Mouse (Mus musculus): ENCODE results near the gene Hist2h2ab. TPM values are rescaled to one million over a fixed set of nuclear protein-coding genes. Genes with fewer than 3 reads are reported as not detected.

Hist2h2ab gene
- polyA plus RNA-seq, 1 experiment from 2014 or later = 1.3 TPM

- peaks cover 24% of the 10 kb centered on the region for H3K4me1 ChIP-seq (replicated peaks; ENCODE audit: control insufficient read depth, insufficient read depth, low read length)
- 84% methylated on average over 4 of the region's 4 CpGs for WGBS
- no peak for ATAC-seq (ENCODE audit: low read depth)
Observed at GRCm38 (mm10) chr3:96178427-96178826, 41.2 kb upstream of the Hist2h2ab start.

GRCm38 (mm10) chr3:96178902-96179301 lies 40.8 kb upstream of the Hist2h2ab start:
- H3K4me2 ChIP-seq (ENCODE audit: low read depth, low read length) = no peak overlapping the region
- H3K27me3 ChIP-seq (ENCODE audit: control insufficient read depth, insufficient read depth, low read depth, low read length) = no peaks in the 10 kb centered on the region
- H3K4me3 ChIP-seq (ENCODE audit: low read length) = no peak overlapping the region
- H3K36me3 ChIP-seq (ENCODE audit: control insufficient read depth, insufficient read depth, low read length) = peaks cover 36% of the 10 kb centered on the region
- peaks cover 23% of the 10 kb centered on the region for H3K4me1 ChIP-seq (replicated peaks; ENCODE audit: control insufficient read depth, insufficient read depth, low read length)
- no peaks in the 10 kb centered on the region for H3K9me3 ChIP-seq (ENCODE audit: control insufficient read depth, low read length)
- ATAC-seq (ENCODE audit: low read depth) = no peak
- WGBS = 75% methylated on average over 2 of the region's 2 CpGs
- no peak overlapping the region for H3K27ac ChIP-seq (ENCODE audit: low read length)
- H3K9ac ChIP-seq (ENCODE audit: low read length) = no peak overlapping the region

More at GRCm38 (mm10) chr3:96178427-96178826, 41.2 kb upstream of the Hist2h2ab start:
- H3K27ac ChIP-seq (ENCODE audit: low read length) = no peak overlapping the region
- peaks cover 37% of the 10 kb centered on the region for H3K36me3 ChIP-seq (ENCODE audit: control insufficient read depth, insufficient read depth, low read length)
- H3K9me3 ChIP-seq (ENCODE audit: control insufficient read depth, low read length) = no peaks in the 10 kb centered on the region
- H3K27me3 ChIP-seq (ENCODE audit: control insufficient read depth, insufficient read depth, low read depth, low read length) = no peaks in the 10 kb centered on the region
- no peak overlapping the region for H3K4me3 ChIP-seq (ENCODE audit: low read length)
- H3K4me2 ChIP-seq (ENCODE audit: low read depth, low read length) = no peak overlapping the region
- no peak overlapping the region for H3K9ac ChIP-seq (ENCODE audit: low read length)

GRCm38 (mm10) chr3:96179531-96179930 lies 40.1 kb upstream of the Hist2h2ab start:
- no peaks in the 10 kb centered on the region for H3K27me3 ChIP-seq (ENCODE audit: control insufficient read depth, insufficient read depth, low read depth, low read length)
- H3K27ac ChIP-seq (ENCODE audit: low read length) = no peak overlapping the region
- H3K4me2 ChIP-seq (ENCODE audit: low read depth, low read length) = no peak overlapping the region
- no peak overlapping the region for H3K4me3 ChIP-seq (ENCODE audit: low read length)
- H3K9me3 ChIP-seq (ENCODE audit: control insufficient read depth, low read length) = no peaks in the 10 kb centered on the region
- H3K9ac ChIP-seq (ENCODE audit: low read length) = no peak overlapping the region
- ATAC-seq (ENCODE audit: low read depth) = no peak
- H3K36me3 ChIP-seq (ENCODE audit: control insufficient read depth, insufficient read depth, low read length) = peaks cover 32% of the 10 kb centered on the region
- WGBS = 49% methylated on average over 4 of the region's 4 CpGs
- H3K4me1 ChIP-seq (replicated peaks; ENCODE audit: control insufficient read depth, insufficient read depth, low read length) = peaks cover 19% of the 10 kb centered on the region

GRCm38 (mm10) chr3:96180727-96181477 lies 38.8 kb upstream of the Hist2h2ab start, which contains the start of gene Sv2a:
Gene Sv2a (plus strand): TSS chr3:96181151.
- WGBS = under 1% methylated on average over 18 of the region's 23 CpGs
- peak within 1 kb of the TSS; percentile 58 for H3K4me3 ChIP-seq (ENCODE audit: low read length)
- H3K4me1 ChIP-seq (replicated peaks; ENCODE audit: control insufficient read depth, insufficient read depth, low read length) = peaks cover 17% of the 10 kb centered on the region
- peak within 1 kb of the TSS; percentile 70 for H3K9ac ChIP-seq (ENCODE audit: low read length)
- H3K9me3 ChIP-seq (ENCODE audit: control insufficient read depth, low read length) = no peaks in the 10 kb centered on the region
- H3K36me3 ChIP-seq (ENCODE audit: control insufficient read depth, insufficient read depth, low read length) = peaks cover 23% of the 10 kb centered on the region
- ATAC-seq (ENCODE audit: low read depth) = peak; percentile 64; the same call in 1 of the 2 replicates
- no peak within 1 kb of the TSS for H3K27ac ChIP-seq (ENCODE audit: low read length)
- peak within 1 kb of the TSS; percentile 83 for H3K4me2 ChIP-seq (ENCODE audit: low read depth, low read length)
- no peaks in the 10 kb centered on the region for H3K27me3 ChIP-seq (ENCODE audit: control insufficient read depth, insufficient read depth, low read depth, low read length)

- H3K4me3 ChIP-seq (ENCODE audit: low read length) = peak overlapping the region; percentile 58
- no peaks in the 10 kb centered on the region for H3K27me3 ChIP-seq (ENCODE audit: control insufficient read depth, insufficient read depth, low read depth, low read length)
- H3K9ac ChIP-seq (ENCODE audit: low read length) = peak overlapping the region; percentile 28; the same call in 1 of the 2 replicates
- H3K36me3 ChIP-seq (ENCODE audit: control insufficient read depth, insufficient read depth, low read length) = peaks cover 14% of the 10 kb centered on the region
- no peak overlapping the region for H3K27ac ChIP-seq (ENCODE audit: low read length)
- ATAC-seq (ENCODE audit: low read depth) = peak; percentile 21
- H3K9me3 ChIP-seq (ENCODE audit: control insufficient read depth, low read length) = no peaks in the 10 kb centered on the region
- WGBS = 32% methylated on average over 12 of the region's 12 CpGs
- peak overlapping the region; percentile 83 for H3K4me2 ChIP-seq (ENCODE audit: low read depth, low read length)
- peaks cover 17% of the 10 kb centered on the region for H3K4me1 ChIP-seq (replicated peaks; ENCODE audit: control insufficient read depth, insufficient read depth, low read length)
Observed at GRCm38 (mm10) chr3:96181510-96182381, 37.9 kb upstream of the Hist2h2ab start.

- H3K4me3 ChIP-seq (ENCODE audit: low read length) = peak overlapping the region; percentile 58; the same call in 1 of the 2 replicates
- H3K4me2 ChIP-seq (ENCODE audit: low read depth, low read length) = peak overlapping the region; percentile 83
Observed at GRCm38 (mm10) chr3:96182382-96182776, 37.3 kb upstream of the Hist2h2ab start.

GRCm38 (mm10) chr3:96192977-96193376 lies 26.7 kb upstream of the Hist2h2ab start:
- no peaks in the 10 kb centered on the region for H3K27me3 ChIP-seq (ENCODE audit: control insufficient read depth, insufficient read depth, low read depth, low read length)
- H3K9ac ChIP-seq (ENCODE audit: low read length) = no peak overlapping the region
- WGBS = 59% methylated on average over 12 of the region's 12 CpGs
- peaks cover 10% of the 10 kb centered on the region; the same call in 1 of the 2 replicates for H3K4me1 ChIP-seq (replicated peaks; ENCODE audit: control insufficient read depth, insufficient read depth, low read length)
- H3K9me3 ChIP-seq (ENCODE audit: control insufficient read depth, low read length) = no peaks in the 10 kb centered on the region
- no peak overlapping the region for H3K4me2 ChIP-seq (ENCODE audit: low read depth, low read length)
- no peak for ATAC-seq (ENCODE audit: low read depth)
- H3K4me3 ChIP-seq (ENCODE audit: low read length) = no peak overlapping the region
- H3K27ac ChIP-seq (ENCODE audit: low read length) = no peak overlapping the region
- H3K36me3 ChIP-seq (ENCODE audit: control insufficient read depth, insufficient read depth, low read length) = no peaks in the 10 kb centered on the region

More at GRCm38 (mm10) chr3:96182382-96182776, 37.3 kb upstream of the Hist2h2ab start:
- H3K27ac ChIP-seq (ENCODE audit: low read length) = peak overlapping the region; percentile 13; the same call in 1 of the 2 replicates
- H3K9me3 ChIP-seq (ENCODE audit: control insufficient read depth, low read length) = no peaks in the 10 kb centered on the region
- no peaks in the 10 kb centered on the region for H3K27me3 ChIP-seq (ENCODE audit: control insufficient read depth, insufficient read depth, low read depth, low read length)
- WGBS = 16% methylated on average over 4 of the region's 4 CpGs
- peaks cover 17% of the 10 kb centered on the region for H3K4me1 ChIP-seq (replicated peaks; ENCODE audit: control insufficient read depth, insufficient read depth, low read length)
- ATAC-seq (ENCODE audit: low read depth) = no peak
- H3K36me3 ChIP-seq (ENCODE audit: control insufficient read depth, insufficient read depth, low read length) = peaks cover 11% of the 10 kb centered on the region
- peak overlapping the region; percentile 41; the same call in 1 of the 2 replicates for H3K9ac ChIP-seq (ENCODE audit: low read length)

- Histone ChIP-seq H3K4me2 (ENCODE audit: low read depth, low read length) (no peak overlapping the region), H3K36me3 (ENCODE audit: control insufficient read depth, insufficient read depth, low read length) (no peaks in the 10 kb centered on the region), H3K4me1 (replicated peaks; ENCODE audit: control insufficient read depth, insufficient read depth, low read length) (peaks cover 13% of the 10 kb centered on the region; the same call in 1 of the 2 replicates), H3K4me3 (ENCODE audit: low read length) (no peak overlapping the region), H3K27me3 (ENCODE audit: control insufficient read depth, insufficient read depth, low read depth, low read length) (no peaks in the 10 kb centered on the region), H3K27ac (ENCODE audit: low read length) (no peak overlapping the region), H3K9me3 (ENCODE audit: control insufficient read depth, low read length) (no peaks in the 10 kb centered on the region), H3K9ac (ENCODE audit: low read length) (no peak overlapping the region)
- ATAC-seq (ENCODE audit: low read depth) = no peak
- 80% methylated on average over 10 of the region's 10 CpGs for WGBS
Observed at GRCm38 (mm10) chr3:96194966-96195365, 24.7 kb upstream of the Hist2h2ab start.

Data from lung, embryonic 16.5 days (tissue).